Mouse (Mus musculus): ENCODE measurements around the gene Ndfip2.

The Ndfip2 gene

GRCm38 (mm10) chr14:105258379-105259034, at the start of gene Ndfip2:
Gene Ndfip2 (plus strand): TSS chr14:105258573.
- DNase-seq = peak; percentile 86

- DNase-seq = no peak
These were observed 38.6 kb upstream of the Ndfip2 start for GRCm38 (mm10) chr14:105219525-105220376.

GRCm38 (mm10) chr14:105222240-105222639, 36.1 kb upstream of the Ndfip2 start:
- DNase-seq = no peak

- no peak for DNase-seq
These were observed 32.6 kb upstream of the Ndfip2 start for GRCm38 (mm10) chr14:105225790-105226189.

GRCm38 (mm10) chr14:105232421-105232820, 26.0 kb upstream of the Ndfip2 start:
- peak; percentile 13 to 46 for DNase-seq

GRCm38 (mm10) chr14:105236596-105236995, 21.8 kb upstream of the Ndfip2 start:
- peak in 1 of 2 experiments; percentile 4 for DNase-seq

GRCm38 (mm10) chr14:105237736-105238135, 20.6 kb upstream of the Ndfip2 start:
- no peak for DNase-seq

GRCm38 (mm10) chr14:105238450-105239038, 19.8 kb upstream of the Ndfip2 start:
- DNase-seq = no peak

GRCm38 (mm10) chr14:105240120-105240519, 18.3 kb upstream of the Ndfip2 start:
- no peak for DNase-seq

- no peak for DNase-seq
These were observed 14.4 kb upstream of the Ndfip2 start for GRCm38 (mm10) chr14:105243805-105244443.

GRCm38 (mm10) chr14:105251038-105251437, 7.3 kb upstream of the Ndfip2 start:
- no peak for DNase-seq

GRCm38 (mm10) chr14:105253304-105253703, 5.1 kb upstream of the Ndfip2 start:
- DNase-seq = no peak

GRCm38 (mm10) chr14:105254401-105254800, 4.0 kb upstream of the Ndfip2 start:
- DNase-seq = no peak

GRCm38 (mm10) chr14:105255620-105256019, 2.8 kb upstream of the Ndfip2 start:
- DNase-seq = peak; percentile 13 to 28

- DNase-seq = peak; percentile 22 to 39
These were observed 885 bp downstream of the Ndfip2 start for GRCm38 (mm10) chr14:105259035-105259880.

GRCm38 (mm10) chr14:105262923-105263322, 4.5 kb downstream of the Ndfip2 start:
- DNase-seq = peak; percentile 39 to 78

GRCm38 (mm10) chr14:105267095-105267494, 8.7 kb downstream of the Ndfip2 start:
- DNase-seq = peak; percentile 27 to 30

- no peak for DNase-seq
These were observed 13.7 kb downstream of the Ndfip2 start for GRCm38 (mm10) chr14:105272030-105272429.

- no peak for DNase-seq
These were observed 14.2 kb downstream of the Ndfip2 start for GRCm38 (mm10) chr14:105272539-105272938.

- no peak for DNase-seq
These were observed 16.8 kb downstream of the Ndfip2 start for GRCm38 (mm10) chr14:105275196-105275595.

- DNase-seq = no peak
These were observed 18.9 kb downstream of the Ndfip2 start for GRCm38 (mm10) chr14:105277277-105277676.

GRCm38 (mm10) chr14:105284062-105284461, 25.7 kb downstream of the Ndfip2 start:
- no peak for DNase-seq

Data from kidney, adult 8-10 months (tissue).